Mouse (Mus musculus) liver, adult 2 months (tissue): ENCODE data around the gene Myo18b. TPM values are rescaled to one million over a fixed set of nuclear protein-coding genes. Genes with fewer than 3 reads are reported as not detected.

Experiments used
- DNase-seq: peaks from one replicate; pipeline ENCODE4 v3.0.0-alpha.2; 2011; ENCODE audit warnings: low read depth, low spot score; ENCODE audit errors: extremely low read depth
- H3K27ac ChIP-seq: fragments of 200-500 bp; replicated peaks from 2 replicates; pipeline ENCODE4 v1.5.1; 2012; ENCODE audit warnings: low read depth, mild to moderate bottlenecking, control low read depth, inconsistent platforms, low read length; ENCODE audit not compliant: insufficient read depth
- H3K27me3 ChIP-seq: fragments of 200-500 bp; 2 replicates; pipeline ENCODE4 v1.6.1; 2012; ENCODE audit warnings: mild to moderate bottlenecking, moderate library complexity, low read length, inconsistent platforms; ENCODE audit not compliant: control insufficient read depth, insufficient read depth
- H3K36me3 ChIP-seq: fragments of 200-500 bp; 2 replicates; pipeline ENCODE4 v1.6.1; 2012; ENCODE audit warnings: low read length, inconsistent platforms; ENCODE audit not compliant: control insufficient read depth, insufficient read depth
- H3K4me1 ChIP-seq: fragments of 200-500 bp; 2 replicates; pipeline ENCODE4 v1.6.1; 2011; ENCODE audit warnings: low read length; ENCODE audit not compliant: control insufficient read depth, insufficient read depth
- H3K4me3 ChIP-seq: fragments of 200-500 bp; 2 replicates; pipeline ENCODE4 v1.5.1; 2011; ENCODE audit warnings: low read depth, mild to moderate bottlenecking, control low read depth, low read length, moderate library complexity; ENCODE audit not compliant: insufficient read depth
- H3K79me2 ChIP-seq: fragments of 200-500 bp; 2 replicates; pipeline ENCODE4 v1.6.1; 2012; ENCODE audit warnings: inconsistent platforms, mild to moderate bottlenecking, low read length, moderate library complexity; ENCODE audit not compliant: control insufficient read depth, insufficient read depth
- H3K9ac ChIP-seq: fragments of 200-500 bp; 2 replicates; pipeline ENCODE4 v1.6.1; 2012; ENCODE audit warnings: low read depth, mild to moderate bottlenecking, control low read depth, inconsistent platforms, low read length
- CTCF ChIP-seq: fragments of 200-500 bp; IDR thresholded peaks from 2 replicates; pipeline ENCODE4 v1.5.1; 2011; ENCODE audit warnings: low read depth, low read length, control low read depth
- POLR2A ChIP-seq: fragments of 200-500 bp; IDR thresholded peaks from 2 replicates; pipeline ENCODE4 v1.6.1; 2011; ENCODE audit warnings: low read length, control low read depth; ENCODE audit not compliant: insufficient read depth; ENCODE audit errors: extremely low read depth
- WGBS: fragments of 180-500 bp; shearing (Covaris S2); methylation state at CpG from one replicate; pipeline ENCODE4 v1.1.7; 2018; 5-methylcytosine and 5-hydroxymethylcytosine counted together
- polyA plus RNA-seq: library from polyadenylated mRNA; depleted of rRNA; stranded (reverse); fragments of >200 nt; gene quantifications from 2 replicates; pipeline ENCODE4 v1.2.3, GENCODE M21; 2012
- total RNA-seq: library from RNA; depleted of rRNA; stranded (reverse); fragments of >200 nt; gene quantifications from 2 replicates; pipeline ENCODE4 v1.2.3, GENCODE M21; 2014

Gene Myo18b
- total and polyA plus RNA-seq, 2 experiments, result 0.04 to 0.28 TPM

DNA sequence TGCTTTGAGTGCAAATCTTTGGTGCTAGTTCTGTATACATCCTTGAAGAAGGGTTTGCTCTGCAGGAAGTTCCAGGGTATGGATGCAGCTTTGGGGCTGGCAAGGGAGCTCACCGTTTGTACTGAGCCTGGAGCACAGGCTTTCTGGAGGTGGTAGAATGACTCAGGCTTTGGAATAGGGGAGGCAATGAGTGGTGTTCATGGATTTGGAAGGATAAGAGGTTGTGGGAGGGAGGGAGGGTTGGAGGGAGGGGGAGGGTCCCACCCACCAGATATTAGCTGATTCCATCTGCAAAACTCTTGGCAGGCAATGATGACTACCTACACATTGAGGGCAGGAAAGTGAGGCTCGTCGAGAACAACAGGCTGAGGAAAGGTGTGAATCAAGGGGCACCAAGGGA is 195.4 kb downstream of the Myo18b start:
- no peaks in the 10 kb centered on the region for H3K36me3 ChIP-seq
- H3K9ac ChIP-seq, result no peak overlapping the region
- TF ChIP-seq POLR2A, result no peak
- no peak for TF ChIP-seq CTCF
- no peak for DNase-seq
- 63% methylated on average over 3 of the region's 3 CpGs for WGBS
- H3K27me3 ChIP-seq, result no peaks in the 10 kb centered on the region; the same call in 1 of the 2 replicates
- no peaks in the 10 kb centered on the region for H3K4me1 ChIP-seq
- H3K27ac ChIP-seq, result no peak overlapping the region
- H3K79me2 ChIP-seq, result no peaks in the 10 kb centered on the region
- H3K4me3 ChIP-seq, result no peak overlapping the region

DNA sequence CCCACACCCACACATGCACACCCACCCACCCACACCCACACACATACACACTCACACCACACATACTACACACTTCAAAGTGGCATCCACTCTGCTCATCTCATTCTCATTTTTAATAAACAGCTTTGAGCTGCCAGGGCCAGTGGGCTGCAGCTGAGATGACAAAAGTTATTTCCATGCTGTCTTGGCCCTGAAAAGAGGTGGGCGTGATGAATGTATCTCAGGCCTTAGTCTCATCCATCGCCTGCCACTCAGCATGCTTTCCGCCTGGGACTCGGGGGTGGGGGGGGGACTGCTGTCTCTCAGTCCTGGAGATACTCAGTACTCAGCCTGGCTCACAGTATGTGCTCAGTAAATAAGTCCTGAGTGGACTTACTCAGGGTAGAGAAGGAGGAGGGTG is 199.5 kb downstream of the Myo18b start:
- Histone ChIP-seq H3K4me3 (no peak overlapping the region), H3K27me3 (no peaks in the 10 kb centered on the region; the same call in 1 of the 2 replicates), H3K27ac (no peak overlapping the region), H3K36me3 (no peaks in the 10 kb centered on the region), H3K4me1 (no peaks in the 10 kb centered on the region), H3K79me2 (no peaks in the 10 kb centered on the region), H3K9ac (no peak overlapping the region)
- DNase-seq, result no peak
- TF ChIP-seq POLR2A (no peak), CTCF (no peak)
- WGBS, result 86% methylated on average over 4 of the region's 4 CpGs

DNA sequence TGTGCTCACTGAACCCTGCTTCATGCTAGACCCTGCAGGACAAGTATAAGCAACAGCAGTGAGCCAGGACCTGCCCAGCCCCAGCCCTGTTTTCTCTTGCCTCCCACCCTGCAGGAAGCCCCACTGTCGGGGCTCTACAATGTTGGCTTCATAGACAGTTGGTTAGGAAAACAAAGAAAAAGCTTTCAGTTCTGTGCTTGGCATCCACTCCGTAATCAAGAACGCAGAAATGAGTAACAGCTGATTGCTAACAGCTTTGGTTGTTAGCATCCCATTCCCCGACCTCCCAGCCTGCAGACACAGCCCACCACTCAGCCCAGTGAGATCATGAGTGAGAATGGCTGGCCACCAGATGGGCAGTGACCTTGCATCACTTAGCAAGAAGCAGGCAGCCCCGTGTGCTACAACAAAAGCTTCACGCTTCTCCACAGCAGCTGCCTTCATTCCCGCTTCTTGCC is 200.9 kb downstream of the Myo18b start:
- H3K36me3 ChIP-seq, result no peaks in the 10 kb centered on the region
- H3K4me1 ChIP-seq, result no peaks in the 10 kb centered on the region
- 70% methylated on average over 7 of the region's 7 CpGs for WGBS
- H3K9ac ChIP-seq, result no peak overlapping the region
- H3K27ac ChIP-seq, result no peak overlapping the region
- no peak overlapping the region for H3K4me3 ChIP-seq
- no peak for DNase-seq
- H3K79me2 ChIP-seq, result no peaks in the 10 kb centered on the region
- no peaks in the 10 kb centered on the region; the same call in 1 of the 2 replicates for H3K27me3 ChIP-seq
- no peak for TF ChIP-seq CTCF
- TF ChIP-seq POLR2A, result no peak

DNA sequence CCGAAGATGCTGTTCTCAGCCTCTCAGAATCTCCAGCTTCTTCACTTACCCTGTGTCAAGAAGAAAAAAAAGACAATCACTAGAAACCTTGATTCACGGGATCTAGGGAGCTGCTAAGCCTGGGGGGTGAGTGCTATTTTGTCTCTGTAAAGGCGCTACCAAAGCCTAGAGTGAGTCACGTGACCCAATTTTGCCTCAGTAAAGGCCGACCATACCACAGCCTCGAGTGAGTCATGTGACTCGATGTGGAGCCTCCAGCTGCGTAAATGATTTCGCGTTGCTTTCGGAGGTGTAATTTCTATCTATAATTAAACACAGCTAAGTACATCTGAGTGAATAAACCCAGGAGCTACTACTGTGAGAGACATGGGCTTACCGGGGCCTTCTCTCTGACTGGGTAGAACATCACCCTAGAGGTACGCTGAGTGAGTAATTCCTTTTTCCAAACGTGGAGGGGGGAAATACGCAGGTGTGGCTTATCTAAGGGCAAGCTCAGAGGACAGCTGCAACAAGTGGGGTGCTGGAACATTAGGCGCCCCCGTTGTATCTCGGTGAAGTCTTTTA is 202.8 kb downstream of the Myo18b start:
- no peak overlapping the region for H3K4me3 ChIP-seq
- H3K79me2 ChIP-seq, result no peaks in the 10 kb centered on the region
- 77% methylated on average over 18 of the region's 18 CpGs for WGBS
- H3K36me3 ChIP-seq, result no peaks in the 10 kb centered on the region
- no peak for TF ChIP-seq CTCF
- no peak for TF ChIP-seq POLR2A
- H3K4me1 ChIP-seq, result no peaks in the 10 kb centered on the region
- H3K27me3 ChIP-seq, result no peaks in the 10 kb centered on the region; the same call in 1 of the 2 replicates
- H3K27ac ChIP-seq, result no peak overlapping the region
- H3K9ac ChIP-seq, result no peak overlapping the region
- no peak for DNase-seq

DNA sequence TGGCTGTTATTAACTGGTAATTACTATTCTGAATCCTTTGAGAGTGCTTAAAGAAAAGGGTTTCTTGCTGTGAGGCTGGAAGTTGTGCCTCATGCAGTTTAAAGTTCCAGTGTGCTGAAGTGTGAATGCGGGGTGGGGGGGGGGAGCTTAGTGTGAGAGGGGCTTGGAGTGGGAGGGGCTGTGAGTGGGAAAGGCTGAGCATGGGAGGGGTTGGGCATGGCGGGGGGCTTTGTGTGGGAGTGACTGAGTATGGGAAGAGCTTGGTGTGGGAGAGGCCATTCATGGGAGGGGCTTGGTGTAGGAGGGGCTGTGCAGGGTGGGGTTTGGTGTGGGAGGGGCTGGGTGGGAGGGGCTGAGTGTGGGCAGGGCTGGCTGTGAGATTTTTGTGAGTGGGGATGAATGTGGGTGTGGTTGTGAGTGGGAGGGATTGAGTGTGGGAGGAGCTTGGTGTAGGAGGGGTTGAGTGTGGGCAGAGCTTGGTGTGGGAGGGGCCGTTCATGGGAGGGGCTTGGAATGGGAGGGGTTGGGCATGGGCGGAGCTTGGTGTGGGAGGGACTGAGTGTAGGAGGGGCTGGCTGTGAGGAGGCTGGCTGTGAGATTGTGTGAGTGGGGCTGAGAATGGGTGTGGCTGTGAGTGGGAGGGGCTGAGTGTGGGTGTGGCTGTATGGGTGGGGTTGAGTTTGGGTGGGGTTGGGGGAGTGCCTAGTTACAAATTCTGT is 208.9 kb downstream of the Myo18b start:
- 77% methylated on average over 4 of the region's 4 CpGs for WGBS
- TF ChIP-seq CTCF (no peak), POLR2A (no peak)
- H3K79me2 ChIP-seq, result no peaks in the 10 kb centered on the region
- H3K36me3 ChIP-seq, result no peaks in the 10 kb centered on the region
- no peak overlapping the region for H3K27ac ChIP-seq
- no peaks in the 10 kb centered on the region for H3K4me1 ChIP-seq
- H3K4me3 ChIP-seq, result no peak overlapping the region
- no peak overlapping the region for H3K9ac ChIP-seq
- DNase-seq, result no peak
- H3K27me3 ChIP-seq, result no peaks in the 10 kb centered on the region
